Mouse (Mus musculus): ENCODE measurements around the gene Orm2. TPM values are rescaled to one million over a fixed set of nuclear protein-coding genes. Genes with fewer than 3 reads are reported as not detected.
A peak's percentile ranks its signal among the peaks of the same experiment; 100 is the strongest.

Gene Orm2
- polyA plus RNA-seq, 1 experiment = not detected

DNA sequence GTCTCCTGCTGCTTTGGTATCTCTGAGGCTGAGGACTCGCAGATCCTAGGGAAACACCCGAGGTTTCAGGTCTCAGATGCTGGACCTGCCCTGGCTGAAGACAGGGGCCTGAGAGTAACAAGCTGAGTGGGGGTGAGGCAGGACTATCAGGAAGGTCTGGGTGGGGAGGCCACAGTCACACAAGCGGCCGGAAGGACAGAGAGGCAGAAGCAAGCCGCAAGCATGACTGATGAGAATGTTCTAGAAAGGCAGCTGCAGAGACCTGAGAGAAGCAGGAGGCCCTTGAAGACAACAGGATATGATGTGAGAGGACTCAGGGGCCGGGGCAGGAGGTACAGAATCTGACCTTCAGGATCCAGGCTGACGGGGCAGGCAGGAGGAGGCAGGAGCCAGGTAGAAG lies 42.0 kb downstream of the Orm2 start:
- DNase-seq = no peak

DNA sequence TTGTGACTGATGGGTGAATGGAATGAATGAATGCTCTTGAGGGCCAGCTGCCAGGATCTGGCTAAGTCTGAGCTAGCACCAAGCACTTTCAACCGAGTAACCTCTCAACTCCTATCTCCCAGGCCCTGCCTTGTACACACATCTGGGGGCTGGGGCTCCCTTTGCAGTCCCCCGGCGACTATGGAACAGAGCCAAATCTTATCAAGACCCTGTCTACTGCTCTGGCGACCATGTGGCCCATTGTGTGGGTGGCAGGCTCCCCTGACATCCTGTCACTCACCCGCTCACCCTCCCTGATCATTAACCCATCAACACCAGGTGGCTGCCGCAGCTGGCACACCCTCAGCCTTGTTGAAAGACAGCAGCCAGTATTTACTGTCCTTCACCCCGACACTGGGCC lies 42.8 kb downstream of the Orm2 start:
- Histone ChIP-seq H3K27ac (ENCODE audit: insufficient read depth, low read depth, low read length) (no peak overlapping the region), H3K36me3 (ENCODE audit: control insufficient read depth, insufficient read depth, low read length) (no peaks in the 10 kb centered on the region), H3K4me3 (ENCODE audit: insufficient read depth, low read depth, low read length) (no peak overlapping the region), H3K27me3 (replicated peaks; ENCODE audit: control insufficient read depth, insufficient read depth, low read length) (no peaks in the 10 kb centered on the region), H3K4me1 (ENCODE audit: control insufficient read depth, insufficient read depth, low read length) (no peaks in the 10 kb centered on the region)
- no peak for DNase-seq
- TF ChIP-seq POLR2A (IDR thresholded peaks at IDR 0.05; ENCODE audit: low read depth, low read length) (no peak), CTCF (conservative IDR thresholded peaks at IDR 0.05; ENCODE audit: insufficient read depth, insufficient read length, low read depth, low read length) (no peak)
- WGBS = 37% methylated on average over 7 of the region's 7 CpGs

More for the DNA sequence above, 42.0 kb downstream of the Orm2 start:
- Histone ChIP-seq H3K4me3 (ENCODE audit: insufficient read depth, low read depth, low read length) (no peak overlapping the region), H3K27ac (ENCODE audit: insufficient read depth, low read depth, low read length) (peak overlapping the region; percentile 61; the same call in 1 of the 2 replicates), H3K27me3 (replicated peaks; ENCODE audit: control insufficient read depth, insufficient read depth, low read length) (no peaks in the 10 kb centered on the region), H3K4me1 (ENCODE audit: control insufficient read depth, insufficient read depth, low read length) (no peaks in the 10 kb centered on the region), H3K36me3 (ENCODE audit: control insufficient read depth, insufficient read depth, low read length) (no peaks in the 10 kb centered on the region)
- 63% methylated on average over 7 of the region's 7 CpGs for WGBS
- TF ChIP-seq CTCF (conservative IDR thresholded peaks at IDR 0.05; ENCODE audit: insufficient read depth, insufficient read length, low read depth, low read length) (no peak), POLR2A (IDR thresholded peaks at IDR 0.05; ENCODE audit: low read depth, low read length) (no peak)

DNA sequence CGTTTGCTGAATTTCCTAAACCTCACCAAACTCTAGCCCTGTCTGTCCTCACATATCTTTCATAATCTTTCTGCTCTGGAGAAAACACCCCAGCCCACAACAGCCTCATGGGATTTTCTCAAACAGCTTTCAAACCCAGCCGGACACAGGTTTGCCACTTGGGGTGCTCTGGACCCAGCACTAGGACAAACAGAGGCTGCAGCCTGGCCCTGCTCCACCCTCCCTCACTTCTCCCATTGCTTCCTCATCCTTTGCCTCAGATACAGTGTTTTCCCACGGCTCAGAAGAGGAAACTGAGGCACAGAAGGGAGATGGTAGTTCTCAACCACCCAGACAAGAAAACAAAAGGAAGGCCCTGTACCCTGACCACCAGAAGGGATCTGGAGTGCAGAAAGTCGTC lies 43.4 kb downstream of the Orm2 start:
- TF ChIP-seq CTCF (conservative IDR thresholded peaks at IDR 0.05; ENCODE audit: insufficient read depth, insufficient read length, low read depth, low read length) (no peak), POLR2A (IDR thresholded peaks at IDR 0.05; ENCODE audit: low read depth, low read length) (no peak)
- 71% methylated on average over 4 of the region's 4 CpGs for WGBS
- H3K4me3 ChIP-seq (ENCODE audit: insufficient read depth, low read depth, low read length) = no peak overlapping the region
- no peaks in the 10 kb centered on the region for H3K4me1 ChIP-seq (ENCODE audit: control insufficient read depth, insufficient read depth, low read length)
- H3K36me3 ChIP-seq (ENCODE audit: control insufficient read depth, insufficient read depth, low read length) = no peaks in the 10 kb centered on the region
- no peaks in the 10 kb centered on the region for H3K27me3 ChIP-seq (replicated peaks; ENCODE audit: control insufficient read depth, insufficient read depth, low read length)
- no peak overlapping the region for H3K27ac ChIP-seq (ENCODE audit: insufficient read depth, low read depth, low read length)
- no peak for DNase-seq

GRCm38 (mm10) chr4:63408247-63408646 lies 46.0 kb downstream of the Orm2 start:
- Histone ChIP-seq H3K4me1 (ENCODE audit: control insufficient read depth, insufficient read depth, low read length) (no peaks in the 10 kb centered on the region), H3K27me3 (replicated peaks; ENCODE audit: control insufficient read depth, insufficient read depth, low read length) (no peaks in the 10 kb centered on the region), H3K4me3 (ENCODE audit: insufficient read depth, low read depth, low read length) (no peak overlapping the region), H3K36me3 (ENCODE audit: control insufficient read depth, insufficient read depth, low read length) (no peaks in the 10 kb centered on the region), H3K27ac (ENCODE audit: insufficient read depth, low read depth, low read length) (no peak overlapping the region)
- DNase-seq = no peak
- TF ChIP-seq POLR2A (IDR thresholded peaks at IDR 0.05; ENCODE audit: low read depth, low read length) (no peak), CTCF (conservative IDR thresholded peaks at IDR 0.05; ENCODE audit: insufficient read depth, insufficient read length, low read depth, low read length) (no peak)
- 60% methylated on average over 7 of the region's 7 CpGs for WGBS

GRCm38 (mm10) chr4:63408649-63409048 lies 46.4 kb downstream of the Orm2 start:
- TF ChIP-seq POLR2A (IDR thresholded peaks at IDR 0.05; ENCODE audit: low read depth, low read length) (no peak), CTCF (conservative IDR thresholded peaks at IDR 0.05; ENCODE audit: insufficient read depth, insufficient read length, low read depth, low read length) (peak; percentile 73)
- H3K27ac ChIP-seq (ENCODE audit: insufficient read depth, low read depth, low read length) = no peak overlapping the region
- peak; percentile 53 for DNase-seq
- H3K36me3 ChIP-seq (ENCODE audit: control insufficient read depth, insufficient read depth, low read length) = no peaks in the 10 kb centered on the region
- WGBS = 8% methylated on average over 8 of the region's 8 CpGs
- H3K4me3 ChIP-seq (ENCODE audit: insufficient read depth, low read depth, low read length) = no peak overlapping the region
- no peaks in the 10 kb centered on the region for H3K27me3 ChIP-seq (replicated peaks; ENCODE audit: control insufficient read depth, insufficient read depth, low read length)
- H3K4me1 ChIP-seq (ENCODE audit: control insufficient read depth, insufficient read depth, low read length) = no peaks in the 10 kb centered on the region

- no peak for DNase-seq
- 4% methylated on average over 18 of the region's 18 CpGs for WGBS
- no peak overlapping the region for H3K27ac ChIP-seq (ENCODE audit: insufficient read depth, low read depth, low read length)
- peak overlapping the region; percentile 65 for H3K4me3 ChIP-seq (ENCODE audit: insufficient read depth, low read depth, low read length)
- H3K36me3 ChIP-seq (ENCODE audit: control insufficient read depth, insufficient read depth, low read length) = no peaks in the 10 kb centered on the region
- H3K4me1 ChIP-seq (ENCODE audit: control insufficient read depth, insufficient read depth, low read length) = no peaks in the 10 kb centered on the region
- TF ChIP-seq POLR2A (IDR thresholded peaks at IDR 0.05; ENCODE audit: low read depth, low read length) (no peak), CTCF (conservative IDR thresholded peaks at IDR 0.05; ENCODE audit: insufficient read depth, insufficient read length, low read depth, low read length) (no peak)
- no peaks in the 10 kb centered on the region for H3K27me3 ChIP-seq (replicated peaks; ENCODE audit: control insufficient read depth, insufficient read depth, low read length)
Measured at GRCm38 (mm10) chr4:63409317-63409907, 47.2 kb downstream of the Orm2 start.

DNA sequence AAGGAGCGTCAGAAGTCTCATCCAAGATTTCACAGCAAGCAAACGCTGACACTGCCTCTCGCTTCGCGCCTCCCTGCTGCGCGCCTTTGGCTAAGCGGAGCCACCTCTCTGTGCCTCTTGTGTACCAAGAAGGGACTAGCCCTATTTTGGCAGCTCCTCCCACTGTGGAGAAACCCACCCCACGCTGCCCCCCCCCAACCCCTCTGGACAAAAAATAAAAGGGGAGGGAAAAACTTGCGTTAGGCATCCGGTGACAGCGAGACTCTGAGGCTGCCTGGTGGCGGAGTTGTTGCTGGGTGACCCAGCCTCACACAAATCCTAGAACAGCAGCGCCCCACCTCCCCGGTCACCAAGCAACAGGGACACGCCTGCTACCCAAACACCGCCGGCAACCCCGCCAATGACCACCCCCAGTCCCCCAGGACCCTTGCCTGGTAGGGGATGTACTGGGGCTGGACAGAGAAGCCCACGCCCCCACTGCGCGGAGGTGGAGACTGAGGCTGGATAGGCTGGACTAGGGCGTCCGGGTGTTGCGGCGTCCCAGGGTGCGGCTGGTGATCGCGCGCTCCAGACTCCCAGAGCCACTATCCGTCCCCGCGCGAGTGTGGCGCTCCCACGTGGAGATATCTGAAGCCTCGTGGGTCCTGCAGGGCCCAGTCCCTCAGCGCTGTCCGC lies 47.8 kb downstream of the Orm2 start:
- WGBS = under 1% methylated on average over 39 of the region's 39 CpGs
- Histone ChIP-seq H3K27ac (ENCODE audit: insufficient read depth, low read depth, low read length) (no peak overlapping the region), H3K36me3 (ENCODE audit: control insufficient read depth, insufficient read depth, low read length) (no peaks in the 10 kb centered on the region), H3K4me1 (ENCODE audit: control insufficient read depth, insufficient read depth, low read length) (no peaks in the 10 kb centered on the region), H3K27me3 (replicated peaks; ENCODE audit: control insufficient read depth, insufficient read depth, low read length) (no peaks in the 10 kb centered on the region), H3K4me3 (ENCODE audit: insufficient read depth, low read depth, low read length) (peak overlapping the region; percentile 65)
- no peak for DNase-seq
- no peak for TF ChIP-seq CTCF (conservative IDR thresholded peaks at IDR 0.05; ENCODE audit: insufficient read depth, insufficient read length, low read depth, low read length)
- no peak for TF ChIP-seq POLR2A (IDR thresholded peaks at IDR 0.05; ENCODE audit: low read depth, low read length)
